Mouse (Mus musculus): ENCODE results near the gene Ank3. TPM values are rescaled to one million over a fixed set of nuclear protein-coding genes. Genes with fewer than 3 reads are reported as not detected.

The Ank3 gene
- polyA plus RNA-seq, 1 experiment from 2014 or later = 8.3 TPM

DNA sequence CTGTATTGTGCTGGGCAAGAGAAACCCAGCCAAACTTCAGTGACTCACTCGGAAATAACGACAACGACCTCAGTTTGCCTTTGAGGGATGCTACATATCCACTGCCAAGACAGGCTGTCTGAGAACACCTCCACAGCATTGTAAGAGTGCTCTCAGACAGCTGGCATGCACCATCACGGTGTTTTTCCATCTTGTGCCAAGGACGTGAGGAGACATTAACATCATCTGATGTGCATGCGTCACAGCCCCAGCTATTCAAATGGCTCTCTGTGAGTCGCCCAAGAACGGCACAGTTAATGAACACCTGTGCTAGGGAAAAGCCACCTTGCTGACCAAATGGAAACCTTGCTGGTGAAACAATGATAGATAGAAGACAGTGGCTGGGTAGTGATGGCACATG lies 633.4 kb downstream of the Ank3 start:
- Histone ChIP-seq H3K4me1 (replicated peaks) (no peaks in the 10 kb centered on the region), H3K4me2 (no peak overlapping the region), H3K36me3 (replicated peaks) (no peaks in the 10 kb centered on the region), H3K27me3 (no peaks in the 10 kb centered on the region), H3K4me3 (replicated peaks) (no peak overlapping the region), H3K9me3 (replicated peaks) (no peaks in the 10 kb centered on the region), H3K27ac (replicated peaks) (no peak overlapping the region), H3K9ac (no peak overlapping the region)
- no peak for ATAC-seq (ENCODE audit: insufficient read depth)
- WGBS (ENCODE audit: insufficient replicate concordance) = 71% methylated on average over 8 of the region's 8 CpGs

DNA sequence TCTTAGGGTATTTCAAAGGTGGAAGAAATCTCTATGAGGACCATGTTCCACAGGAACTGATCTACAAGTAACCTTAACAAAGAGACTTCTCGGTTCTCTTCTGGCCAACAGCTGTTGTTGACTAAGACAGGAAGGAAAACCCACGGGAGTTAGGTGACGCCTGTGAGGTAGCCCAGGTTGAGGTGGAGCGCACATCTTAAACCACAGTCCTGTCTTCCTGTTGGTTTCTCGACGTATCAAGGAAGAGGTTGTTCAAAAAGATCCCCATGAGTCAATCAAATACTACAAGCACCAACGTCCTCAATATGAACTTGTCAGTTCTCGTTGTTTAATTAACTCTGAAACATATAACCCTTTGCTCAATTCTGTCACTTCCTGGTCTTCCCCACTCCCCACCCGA lies 634.4 kb downstream of the Ank3 start:
- no peaks in the 10 kb centered on the region for H3K4me1 ChIP-seq (replicated peaks)
- no peak overlapping the region for H3K4me2 ChIP-seq
- no peak overlapping the region for H3K27ac ChIP-seq (replicated peaks)
- ATAC-seq (ENCODE audit: insufficient read depth) = no peak
- H3K36me3 ChIP-seq (replicated peaks) = no peaks in the 10 kb centered on the region
- no peak overlapping the region for H3K4me3 ChIP-seq (replicated peaks)
- WGBS (ENCODE audit: insufficient replicate concordance) = 56% methylated on average over 9 of the region's 9 CpGs
- no peak overlapping the region for H3K9ac ChIP-seq
- H3K9me3 ChIP-seq (replicated peaks) = no peaks in the 10 kb centered on the region
- no peaks in the 10 kb centered on the region for H3K27me3 ChIP-seq

DNA sequence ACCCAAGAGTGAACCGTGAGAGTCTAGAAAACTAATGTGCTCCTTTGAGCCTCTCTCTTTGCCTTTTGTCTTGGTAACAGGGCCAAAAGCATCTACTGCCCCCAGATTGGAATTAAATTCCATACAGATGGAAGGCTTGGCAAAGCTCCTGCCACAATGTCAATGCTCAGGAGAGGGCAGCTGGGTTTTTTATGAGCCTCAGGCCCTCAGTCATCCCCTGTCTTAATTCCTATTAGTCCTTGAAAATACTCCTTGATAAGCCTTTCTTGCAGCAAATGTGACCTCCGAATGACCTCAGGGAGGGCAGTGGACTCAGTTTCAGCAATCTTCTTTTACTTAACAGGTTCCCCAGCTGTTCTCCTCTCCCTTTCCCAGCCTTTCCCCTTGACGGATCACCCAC lies 635.3 kb downstream of the Ank3 start:
- Histone ChIP-seq H3K36me3 (replicated peaks) (no peaks in the 10 kb centered on the region), H3K4me2 (no peak overlapping the region), H3K27me3 (no peaks in the 10 kb centered on the region), H3K9ac (no peak overlapping the region), H3K4me1 (replicated peaks) (no peaks in the 10 kb centered on the region), H3K9me3 (replicated peaks) (no peaks in the 10 kb centered on the region), H3K27ac (replicated peaks) (no peak overlapping the region), H3K4me3 (replicated peaks) (no peak overlapping the region)
- 69% methylated on average over 3 of the region's 3 CpGs for WGBS (ENCODE audit: insufficient replicate concordance)
- ATAC-seq (ENCODE audit: insufficient read depth) = no peak

DNA sequence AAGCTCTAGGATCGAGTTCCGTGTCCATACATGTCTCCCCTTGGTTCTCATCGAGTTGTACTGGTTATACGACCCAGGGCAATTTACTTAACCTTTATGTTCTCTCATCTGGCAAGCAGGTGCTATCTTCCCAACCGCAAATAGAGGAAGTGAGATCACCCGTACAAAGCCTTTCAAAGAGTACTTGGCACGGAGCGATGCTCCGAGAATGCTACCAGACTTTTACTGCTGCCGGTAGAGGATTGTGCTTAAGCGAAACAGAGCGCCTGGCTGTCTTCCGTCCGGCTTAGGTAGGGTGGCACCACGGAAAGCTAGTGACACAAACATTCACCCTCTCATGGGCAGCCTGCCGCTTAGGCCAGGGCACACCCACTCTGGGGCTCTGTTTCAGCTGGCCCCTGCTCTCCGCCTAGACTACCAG lies 641.3 kb downstream of the Ank3 start:
- Histone ChIP-seq H3K27me3 (no peaks in the 10 kb centered on the region), H3K27ac (replicated peaks) (no peak overlapping the region), H3K9me3 (replicated peaks) (no peaks in the 10 kb centered on the region), H3K4me1 (replicated peaks) (no peaks in the 10 kb centered on the region), H3K9ac (no peak overlapping the region), H3K4me2 (no peak overlapping the region), H3K36me3 (replicated peaks) (no peaks in the 10 kb centered on the region), H3K4me3 (replicated peaks) (no peak overlapping the region)
- 71% methylated on average over 17 of the region's 17 CpGs for WGBS (ENCODE audit: insufficient replicate concordance)
- ATAC-seq (ENCODE audit: insufficient read depth) = no peak

DNA sequence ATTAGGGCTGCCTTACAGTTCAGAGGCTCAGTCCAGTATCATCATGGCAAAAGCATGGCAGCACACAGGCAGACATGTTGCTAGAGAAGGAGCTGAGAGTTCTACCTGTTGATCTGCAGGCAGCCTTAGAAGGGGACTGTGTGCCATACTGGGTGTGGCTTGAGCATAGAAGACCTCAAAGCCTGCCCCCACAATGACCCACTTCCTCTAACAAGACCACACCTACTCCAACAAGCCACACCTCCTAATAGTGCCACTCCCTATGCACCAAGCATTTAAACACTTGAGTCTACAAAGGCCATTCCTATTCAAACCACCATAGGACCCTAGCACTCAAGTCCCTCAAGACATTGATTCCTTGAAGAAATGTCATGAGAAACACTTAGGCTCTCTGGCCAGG lies 643.0 kb downstream of the Ank3 start:
- Histone ChIP-seq H3K9ac (no peak overlapping the region), H3K9me3 (replicated peaks) (no peaks in the 10 kb centered on the region)

DNA sequence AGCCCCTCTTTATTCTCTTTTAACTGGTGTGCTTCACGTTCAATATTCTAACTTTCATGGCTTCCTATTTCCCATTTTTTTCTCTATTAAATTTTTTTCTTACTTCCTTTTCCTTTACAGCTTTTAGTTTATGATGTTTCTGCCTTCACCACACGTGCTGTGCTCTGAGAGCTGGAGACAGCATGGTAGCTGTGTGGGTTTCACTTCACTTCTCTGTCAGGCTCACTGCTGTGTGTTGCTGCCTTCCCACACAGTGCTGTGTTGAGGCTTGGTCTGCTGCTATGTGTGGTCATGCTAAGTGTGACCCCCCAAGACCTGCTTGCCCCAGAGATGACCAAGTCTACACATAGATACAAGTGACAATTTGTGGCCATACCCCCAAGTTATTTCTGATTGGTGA lies 647.1 kb downstream of the Ank3 start:
- 28% methylated on average over 2 of the region's 2 CpGs for WGBS (ENCODE audit: insufficient replicate concordance)
- no peak for ATAC-seq (ENCODE audit: insufficient read depth)
- Histone ChIP-seq H3K9ac (no peak overlapping the region), H3K36me3 (replicated peaks) (no peaks in the 10 kb centered on the region), H3K9me3 (replicated peaks) (no peaks in the 10 kb centered on the region), H3K27me3 (no peaks in the 10 kb centered on the region), H3K4me2 (no peak overlapping the region), H3K4me3 (replicated peaks) (no peak overlapping the region), H3K27ac (replicated peaks) (no peak overlapping the region), H3K4me1 (replicated peaks) (no peaks in the 10 kb centered on the region)

More for the DNA sequence above, 643.0 kb downstream of the Ank3 start:
- no peak for ATAC-seq (ENCODE audit: insufficient read depth)
- no peak overlapping the region for H3K27ac ChIP-seq (replicated peaks)
- no peaks in the 10 kb centered on the region for H3K36me3 ChIP-seq (replicated peaks)
- H3K27me3 ChIP-seq = no peaks in the 10 kb centered on the region
- H3K4me2 ChIP-seq = no peak overlapping the region
- H3K4me1 ChIP-seq (replicated peaks) = no peaks in the 10 kb centered on the region
- H3K4me3 ChIP-seq (replicated peaks) = no peak overlapping the region

- H3K27ac ChIP-seq (replicated peaks) = no peak overlapping the region
- no peaks in the 10 kb centered on the region for H3K27me3 ChIP-seq
- WGBS (ENCODE audit: insufficient replicate concordance) = 54% methylated on average over 7 of the region's 7 CpGs
- no peaks in the 10 kb centered on the region for H3K9me3 ChIP-seq (replicated peaks)
- no peak for ATAC-seq (ENCODE audit: insufficient read depth)
- H3K4me1 ChIP-seq (replicated peaks) = no peaks in the 10 kb centered on the region
- H3K9ac ChIP-seq = no peak overlapping the region
- H3K4me3 ChIP-seq (replicated peaks) = no peak overlapping the region
- H3K36me3 ChIP-seq (replicated peaks) = no peaks in the 10 kb centered on the region
- H3K4me2 ChIP-seq = no peak overlapping the region
Observed at GRCm38 (mm10) chr10:70049771-70050170, 651.2 kb downstream of the Ank3 start.

DNA sequence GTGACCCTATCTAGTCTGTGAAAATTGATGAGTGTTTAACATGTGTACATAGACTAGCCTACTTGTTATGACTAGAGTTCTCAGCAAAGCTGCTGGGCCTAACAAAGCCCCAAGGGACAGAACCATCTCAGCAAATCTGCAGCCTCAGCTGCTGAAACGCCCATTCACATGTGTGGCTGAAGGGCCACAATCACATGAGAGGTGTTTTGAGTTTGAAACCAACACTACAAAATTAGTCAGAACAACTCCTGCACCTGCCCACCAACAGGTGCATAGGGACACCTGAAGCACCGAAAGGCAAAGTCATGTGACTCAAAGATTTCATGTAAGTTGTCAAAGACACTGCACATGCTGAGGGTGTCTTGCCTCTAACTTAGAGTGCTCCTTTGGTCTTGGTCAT lies 656.7 kb downstream of the Ank3 start:
- H3K27me3 ChIP-seq = no peaks in the 10 kb centered on the region
- 68% methylated on average over 2 of the region's 2 CpGs for WGBS (ENCODE audit: insufficient replicate concordance)

GRCm38 (mm10) chr10:70057064-70057463 lies 658.5 kb downstream of the Ank3 start:
- H3K27ac ChIP-seq (replicated peaks) = no peak overlapping the region
- H3K9ac ChIP-seq = no peak overlapping the region
- no peaks in the 10 kb centered on the region for H3K27me3 ChIP-seq
- no peaks in the 10 kb centered on the region for H3K36me3 ChIP-seq (replicated peaks)
- no peak for ATAC-seq (ENCODE audit: insufficient read depth)
- H3K4me3 ChIP-seq (replicated peaks) = no peak overlapping the region
- no peaks in the 10 kb centered on the region for H3K4me1 ChIP-seq (replicated peaks)
- 52% methylated on average over 3 of the region's 3 CpGs for WGBS (ENCODE audit: insufficient replicate concordance)
- no peak overlapping the region for H3K4me2 ChIP-seq
- H3K9me3 ChIP-seq (replicated peaks) = no peaks in the 10 kb centered on the region

More for the DNA sequence above, 656.7 kb downstream of the Ank3 start:
- no peak overlapping the region for H3K9ac ChIP-seq
- H3K4me1 ChIP-seq (replicated peaks) = no peaks in the 10 kb centered on the region
- no peak overlapping the region for H3K27ac ChIP-seq (replicated peaks)
- H3K4me2 ChIP-seq = no peak overlapping the region
- H3K36me3 ChIP-seq (replicated peaks) = no peaks in the 10 kb centered on the region
- no peaks in the 10 kb centered on the region for H3K9me3 ChIP-seq (replicated peaks)
- no peak overlapping the region for H3K4me3 ChIP-seq (replicated peaks)
- no peak for ATAC-seq (ENCODE audit: insufficient read depth)

DNA sequence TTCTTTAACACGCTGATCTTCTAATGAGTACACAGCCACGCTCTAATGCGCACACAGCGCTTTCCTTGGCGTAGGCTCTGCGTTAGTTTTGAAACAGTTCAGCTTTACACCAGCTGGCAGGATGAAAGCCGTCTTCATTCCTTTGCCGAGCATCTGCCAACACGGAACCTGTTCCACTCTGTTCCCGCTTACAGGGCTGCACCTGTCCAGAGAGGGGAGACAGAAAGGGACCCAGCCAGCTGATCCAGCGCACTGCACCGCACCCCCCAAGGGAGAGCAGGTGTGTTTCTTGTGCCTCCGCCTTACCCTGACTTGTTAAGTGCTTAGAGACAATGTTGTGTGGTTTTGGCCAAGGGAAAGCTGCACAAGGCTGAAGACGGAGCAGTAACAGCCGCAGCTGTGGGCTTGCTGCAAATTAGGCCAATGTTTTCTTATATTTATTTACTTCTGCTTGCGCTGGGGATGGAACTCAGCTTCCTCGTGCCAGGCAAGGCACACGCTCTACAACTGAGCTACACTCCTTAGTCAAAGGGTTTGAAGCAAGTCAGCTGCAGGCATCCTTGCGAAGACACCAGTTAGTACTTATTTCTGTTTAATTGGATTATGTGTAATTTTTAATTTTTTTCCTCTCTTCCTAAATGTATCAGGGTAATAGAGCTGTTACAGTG lies 661.6 kb downstream of the Ank3 start:
- 67% methylated on average over 19 of the region's 19 CpGs for WGBS (ENCODE audit: insufficient replicate concordance)
- Histone ChIP-seq H3K4me3 (replicated peaks) (no peak overlapping the region), H3K27me3 (no peaks in the 10 kb centered on the region), H3K27ac (replicated peaks) (no peak overlapping the region), H3K36me3 (replicated peaks) (no peaks in the 10 kb centered on the region), H3K9me3 (replicated peaks) (no peaks in the 10 kb centered on the region), H3K4me2 (no peak overlapping the region), H3K4me1 (replicated peaks) (no peaks in the 10 kb centered on the region), H3K9ac (no peak overlapping the region)
- ATAC-seq (ENCODE audit: insufficient read depth) = no peak

DNA sequence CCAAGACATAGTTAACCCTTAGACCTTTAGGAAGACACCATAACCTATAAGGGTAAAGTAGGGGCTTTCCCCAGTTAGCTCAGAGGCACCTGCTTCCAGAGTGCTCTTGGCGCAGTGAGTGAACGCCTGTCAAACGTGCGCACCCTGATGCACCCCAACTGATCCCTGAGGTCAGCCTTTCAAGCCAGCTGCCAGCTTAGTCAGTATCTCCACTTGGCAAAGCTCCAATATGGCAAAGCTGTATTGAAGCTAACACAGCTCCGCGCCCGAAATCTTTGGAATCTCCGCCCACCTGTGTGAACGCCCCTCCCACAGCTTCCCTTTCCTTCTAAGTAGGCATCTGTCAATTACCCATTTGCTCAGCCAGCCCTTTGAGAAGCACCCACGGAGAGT lies 662.1 kb downstream of the Ank3 start:
- Histone ChIP-seq H3K4me2 (no peak overlapping the region), H3K9me3 (replicated peaks) (no peaks in the 10 kb centered on the region), H3K9ac (no peak overlapping the region), H3K36me3 (replicated peaks) (no peaks in the 10 kb centered on the region), H3K27me3 (no peaks in the 10 kb centered on the region), H3K4me1 (replicated peaks) (no peaks in the 10 kb centered on the region), H3K4me3 (replicated peaks) (no peak overlapping the region), H3K27ac (replicated peaks) (no peak overlapping the region)
- WGBS (ENCODE audit: insufficient replicate concordance) = 34% methylated on average over 10 of the region's 10 CpGs
- no peak for ATAC-seq (ENCODE audit: insufficient read depth)

- no peak for ATAC-seq (ENCODE audit: insufficient read depth)
- H3K4me2 ChIP-seq = no peak overlapping the region
- no peak overlapping the region for H3K27ac ChIP-seq (replicated peaks)
- H3K9ac ChIP-seq = no peak overlapping the region
- no peaks in the 10 kb centered on the region for H3K36me3 ChIP-seq (replicated peaks)
- no peaks in the 10 kb centered on the region for H3K4me1 ChIP-seq (replicated peaks)
- H3K4me3 ChIP-seq (replicated peaks) = no peak overlapping the region
- H3K27me3 ChIP-seq = no peaks in the 10 kb centered on the region
- 65% methylated on average over 6 of the region's 6 CpGs for WGBS (ENCODE audit: insufficient replicate concordance)
- H3K9me3 ChIP-seq (replicated peaks) = no peaks in the 10 kb centered on the region
Observed at GRCm38 (mm10) chr10:70063881-70064555, 665.4 kb downstream of the Ank3 start.
